Mouse (Mus musculus) heart, adult 2 months (tissue): ENCODE data around the gene Vmn2r85.

Experiments
- CTCF ChIP-seq: fragments of 200-600 bp; IDR thresholded peaks from 2 replicates; pipeline ENCODE4 v1.8.1; 2022; ENCODE audit warnings: antibody characterized with exemption, mild to moderate bottlenecking, moderate library complexity
- EP300 ChIP-seq: fragments of 200-500 bp; IDR thresholded peaks from 2 replicates; pipeline ENCODE4 v1.6.1; 2011; ENCODE audit warnings: low read depth, low read length, control low read depth; ENCODE audit not compliant: insufficient read depth
- POLR2A ChIP-seq: fragments of 200-500 bp; IDR thresholded peaks from 2 replicates; pipeline ENCODE4 v1.6.1; 2011; ENCODE audit warnings: mild to moderate bottlenecking, low read depth, low read length, control low read depth; ENCODE audit not compliant: insufficient read depth

GRCm38 (mm10) chr10:130420401-130420800 lies 9.1 kb downstream of the Vmn2r85 start:
- TF ChIP-seq CTCF (no peak), POLR2A (no peak), EP300 (no peak)
